Mouse (Mus musculus) embryonic fibroblast, embryonic 13.5 days (primary cell): ENCODE results near the gene Gm20422.

Experiments
- CTCF ChIP-seq: IDR thresholded peaks from 2 replicates; pipeline ENCODE4 v1.5.1; 2011; ENCODE audit warnings: mild to moderate bottlenecking, control low read depth, low read length, moderate library complexity, borderline replicate concordance; ENCODE audit not compliant: insufficient read depth
- POLR2A ChIP-seq: IDR thresholded peaks from 2 replicates; pipeline ENCODE4 v1.6.1; 2011; ENCODE audit warnings: low read depth, mild to moderate bottlenecking, control low read depth, low read length, moderate library complexity

DNA sequence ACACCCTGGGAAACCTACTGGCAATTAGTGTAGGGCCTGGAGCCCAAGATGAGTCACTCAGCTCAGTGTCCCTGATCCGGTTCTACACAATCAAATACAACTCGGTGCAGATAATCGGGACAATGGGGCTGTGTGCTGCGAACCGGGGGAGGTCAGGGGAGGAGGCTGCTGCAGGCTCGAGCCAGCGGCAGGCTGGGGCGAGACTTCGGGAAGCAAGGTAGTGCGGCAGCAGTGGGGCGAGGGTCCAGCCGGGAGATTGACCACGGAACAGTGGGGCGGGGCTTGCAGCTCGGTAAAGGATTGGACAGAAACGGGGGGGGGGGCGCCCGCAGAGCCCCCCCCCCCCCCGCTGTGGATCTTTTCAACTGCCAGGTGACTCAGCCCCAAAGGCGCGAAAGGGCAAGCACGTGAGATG, 47.3 kb upstream of the Gm20422 start:
- TF ChIP-seq CTCF (no peak), POLR2A (peak; percentile 48)
